Mouse (Mus musculus) limb, embryonic 12.5 days (tissue): ENCODE data around the gene Patl1. TPM values are rescaled to one million over a fixed set of nuclear protein-coding genes. Genes with fewer than 3 reads are reported as not detected.
A peak's percentile ranks its signal among the peaks of the same experiment; 100 is the strongest.
"Not testable (repeated sequence)": the region's sequence is repeated elsewhere in the genome, so short reads cannot be mapped to it uniquely, and the experiment has no call there.

Source experiments
- ATAC-seq: fragments of 200-750 bp; cut with Nextera tagmentation; 2 replicates; pipeline ENCODE4 v1.8.0; 2017; ENCODE audit warnings: low read depth, moderate TSS enrichment; ENCODE audit not compliant: insufficient number of reproducible peaks, insufficient read depth, low FRiP score, low TSS enrichment
- H3K27ac ChIP-seq: fragments of 300-500 bp; sonication (generic); 2 replicates; pipeline ENCODE4 v1.5.1; 2016; ENCODE audit warnings: mild to moderate bottlenecking, moderate library complexity
- H3K27me3 ChIP-seq: fragments of 300-500 bp; sonication (generic); 2 replicates; pipeline ENCODE4 v1.6.1; 2016; ENCODE audit warnings: mild to moderate bottlenecking, moderate library complexity
- H3K36me3 ChIP-seq: fragments of 300-500 bp; sonication (generic); 2 replicates; pipeline ENCODE4 v1.6.1; 2016; ENCODE audit warnings: mild to moderate bottlenecking, moderate library complexity
- H3K4me1 ChIP-seq: fragments of 300-500 bp; sonication (generic); replicated peaks from 2 replicates; pipeline ENCODE4 v1.6.1; 2016
- H3K4me2 ChIP-seq: fragments of 300-500 bp; sonication (generic); 2 replicates; pipeline ENCODE4 v1.6.1; 2016; ENCODE audit warnings: mild to moderate bottlenecking, moderate library complexity
- H3K4me3 ChIP-seq: fragments of 300-500 bp; sonication (generic); replicated peaks from 2 replicates; pipeline ENCODE4 v1.5.1; 2016; ENCODE audit warnings: mild to moderate bottlenecking
- H3K9ac ChIP-seq: fragments of 300-500 bp; sonication (generic); replicated peaks from 2 replicates; pipeline ENCODE4 v1.6.1; 2016; ENCODE audit warnings: mild to moderate bottlenecking, moderate library complexity
- H3K9me3 ChIP-seq: fragments of 300-500 bp; sonication (generic); 2 replicates; pipeline ENCODE4 v1.6.1; 2016; ENCODE audit warnings: mild to moderate bottlenecking, moderate library complexity
- WGBS: fragments of 180-500 bp; shearing (Covaris S2); methylation state at CpG from one replicate; pipeline ENCODE4 v1.1.7; 2016; 5-methylcytosine and 5-hydroxymethylcytosine counted together
- polyA plus RNA-seq: library from polyadenylated mRNA; unstranded; fragments of >200 nt; fragmentation: Nextera tagmentation; extraction: Ambion mirVana; gene quantifications from 2 replicates; pipeline ENCODE4 v1.2.1, GENCODE M21; 2016

Patl1 gene
- 17.8 and 20.2 TPM in 2 replicates for polyA plus RNA-seq

DNA sequence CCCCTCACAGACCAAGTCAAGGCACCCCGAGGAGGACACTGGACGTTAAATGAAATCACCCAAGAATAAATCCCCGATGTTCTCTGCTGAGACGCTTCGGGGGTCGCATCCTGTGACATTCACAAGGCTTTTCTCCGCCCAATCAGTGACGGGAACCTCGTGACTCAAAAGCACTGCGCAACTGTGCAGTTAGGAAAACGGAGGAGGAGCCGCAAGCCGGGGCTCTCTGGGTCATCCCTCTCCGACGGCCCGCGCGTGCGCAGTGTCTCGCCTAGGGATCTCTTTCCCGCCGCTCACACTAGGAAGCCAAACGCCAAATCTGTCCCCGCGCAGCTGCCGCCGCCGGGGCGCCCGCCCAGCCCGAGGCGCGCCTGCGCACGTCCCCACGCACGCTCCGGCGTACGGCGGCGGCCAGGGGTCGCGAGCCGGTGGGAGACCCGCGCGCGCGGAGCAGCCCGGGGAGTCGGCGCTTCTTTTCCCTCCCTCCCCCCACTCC is at the start of gene Patl1:
Gene Patl1, plus strand, starts transcription at position 363 of the 496 bp plus-strand sequence.
- H3K4me1 ChIP-seq: peaks cover 8% of the 10 kb centered on the region
- peak within 1 kb of the TSS; percentile 95 for H3K27ac ChIP-seq
- peak within 1 kb of the TSS; percentile 73 for H3K4me2 ChIP-seq
- peak within 1 kb of the TSS; percentile 77 for H3K9ac ChIP-seq
- peak within 1 kb of the TSS; percentile 82 for H3K4me3 ChIP-seq
- WGBS: under 1% methylated on average over 48 of the region's 53 CpGs
- H3K36me3 ChIP-seq: peaks cover 19% of the 10 kb centered on the region; the same call in 1 of the 2 replicates
- no peaks in the 10 kb centered on the region for H3K27me3 ChIP-seq
- H3K9me3 ChIP-seq: no peaks in the 10 kb centered on the region
- peak; percentile 94 for ATAC-seq

DNA sequence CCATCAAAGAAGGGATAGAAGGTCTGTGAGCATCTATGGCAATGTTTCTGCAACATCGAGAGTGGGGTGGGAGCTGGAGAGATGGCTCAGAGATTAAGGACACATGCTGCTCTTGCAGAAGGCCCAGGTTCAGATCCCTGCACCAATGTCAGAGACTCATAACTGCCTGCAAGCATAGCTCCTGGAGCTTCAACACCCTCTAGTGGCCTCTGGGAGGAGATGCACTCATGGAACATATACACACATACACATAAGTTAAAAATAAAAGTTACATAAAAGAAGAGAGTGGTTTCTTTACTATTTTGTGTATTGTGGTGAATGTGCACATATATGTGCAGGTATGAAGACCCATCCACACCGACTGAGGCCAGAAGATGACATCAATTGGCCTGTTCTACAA is 44.4 kb upstream of the Patl1 start:
- Histone ChIP-seq H3K27ac (no peak overlapping the region), H3K9ac (no peak overlapping the region), H3K4me2 (no peak overlapping the region)

DNA sequence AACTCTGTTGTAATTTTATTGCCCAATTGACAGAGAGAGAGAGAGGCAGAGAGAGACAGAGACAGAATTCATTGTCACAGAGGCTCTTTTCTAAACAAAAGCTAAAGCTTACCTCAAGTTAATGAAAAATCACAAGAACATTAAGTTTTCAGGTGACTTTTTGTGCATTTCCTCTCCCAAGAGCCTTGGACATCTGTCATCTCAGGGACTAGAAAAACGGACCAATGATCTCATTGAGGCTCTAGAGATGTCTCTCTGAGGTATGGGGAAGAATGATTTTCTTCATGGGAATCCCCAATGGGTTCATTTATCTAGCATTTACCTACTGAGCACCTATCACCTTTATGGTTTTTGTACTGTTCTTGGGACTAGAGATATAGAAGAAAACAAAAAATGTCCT is 37.2 kb upstream of the Patl1 start, which contains the start of gene Olfr1419:
Gene Olfr1419, minus strand, starts transcription at position 101 of the 400 bp plus-strand sequence.
- no peak within 1 kb of the TSS for H3K27ac ChIP-seq
- H3K27me3 ChIP-seq: no peaks in the 10 kb centered on the region
- H3K9me3 ChIP-seq: no peaks in the 10 kb centered on the region
- H3K4me2 ChIP-seq: no peak within 1 kb of the TSS
- no peak within 1 kb of the TSS for H3K4me3 ChIP-seq
- no peak within 1 kb of the TSS for H3K9ac ChIP-seq
- no peak for ATAC-seq
- no peaks in the 10 kb centered on the region for H3K36me3 ChIP-seq
- H3K4me1 ChIP-seq: no peaks in the 10 kb centered on the region
- 54% methylated on average over 1 of the region's 1 CpGs for WGBS

More for the DNA sequence above, 44.4 kb upstream of the Patl1 start:
- H3K36me3 ChIP-seq: no peaks in the 10 kb centered on the region
- 73% methylated on average over 2 of the region's 2 CpGs for WGBS
- ATAC-seq: no peak
- H3K4me1 ChIP-seq: no peaks in the 10 kb centered on the region
- no peak overlapping the region for H3K4me3 ChIP-seq
- H3K27me3 ChIP-seq: no peaks in the 10 kb centered on the region
- 0 out of 2 replicates have a peak, but pooled peaks cover 5% of the 10 kb centered on the region for H3K9me3 ChIP-seq

DNA sequence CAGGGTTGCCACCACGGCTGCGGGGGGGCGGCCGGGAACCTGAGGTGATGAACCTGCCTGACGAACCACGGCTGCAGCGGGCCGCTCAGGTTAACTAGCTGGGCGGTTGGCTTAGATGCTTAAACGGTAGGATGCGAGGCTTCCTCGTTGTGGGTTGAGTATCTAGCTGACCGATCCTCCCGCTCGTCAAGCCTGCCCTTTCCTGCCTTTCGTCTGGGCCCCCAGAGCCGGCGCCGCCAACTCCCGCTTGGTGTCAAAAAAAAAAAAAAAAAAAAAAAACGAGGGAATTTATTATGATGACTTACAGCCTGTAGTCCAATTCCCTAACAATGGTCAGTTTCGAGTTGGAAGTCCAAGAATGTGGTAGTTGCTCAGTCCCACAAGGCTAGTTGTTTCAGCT is 33.8 kb upstream of the Patl1 start:
- not testable (repeated sequence) for ATAC-seq, H3K36me3 ChIP-seq, H3K9me3 ChIP-seq, H3K9ac ChIP-seq, H3K4me3 ChIP-seq, H3K4me2 ChIP-seq, H3K4me1 ChIP-seq, H3K27me3 ChIP-seq, H3K27ac ChIP-seq
- 61% methylated on average over 22 of the region's 22 CpGs for WGBS

DNA sequence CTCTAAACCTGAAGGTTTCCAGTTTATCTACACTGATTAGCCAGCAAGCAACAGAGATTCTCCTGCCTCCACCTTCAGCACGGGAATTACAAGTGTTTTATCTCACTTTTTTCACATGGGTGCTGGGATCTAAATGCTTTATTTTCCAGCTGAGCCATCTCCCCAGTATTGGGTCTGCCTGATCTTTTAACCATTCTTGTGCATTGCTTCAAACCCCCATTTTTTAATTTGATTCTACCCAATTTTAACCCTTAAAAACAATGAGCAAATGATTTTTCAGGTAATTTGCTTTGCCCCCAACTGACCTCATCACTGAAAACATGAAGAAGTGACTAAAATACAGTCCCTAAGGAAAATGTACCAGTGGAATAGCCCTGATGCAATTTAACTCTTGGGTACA is 25.9 kb upstream of the Patl1 start, which contains the start of gene Olfr1420:
Gene Olfr1420, plus strand, starts transcription at position 301 of the 400 bp plus-strand sequence.
- no peak within 1 kb of the TSS for H3K9ac ChIP-seq
- H3K27me3 ChIP-seq: no peaks in the 10 kb centered on the region
- H3K27ac ChIP-seq: no peak within 1 kb of the TSS
- no peaks in the 10 kb centered on the region for H3K9me3 ChIP-seq
- H3K36me3 ChIP-seq: no peaks in the 10 kb centered on the region
- no peak within 1 kb of the TSS for H3K4me2 ChIP-seq
- ATAC-seq: no peak
- 43% methylated on average over 1 of the region's 1 CpGs for WGBS
- H3K4me1 ChIP-seq: no peaks in the 10 kb centered on the region
- no peak within 1 kb of the TSS for H3K4me3 ChIP-seq

DNA sequence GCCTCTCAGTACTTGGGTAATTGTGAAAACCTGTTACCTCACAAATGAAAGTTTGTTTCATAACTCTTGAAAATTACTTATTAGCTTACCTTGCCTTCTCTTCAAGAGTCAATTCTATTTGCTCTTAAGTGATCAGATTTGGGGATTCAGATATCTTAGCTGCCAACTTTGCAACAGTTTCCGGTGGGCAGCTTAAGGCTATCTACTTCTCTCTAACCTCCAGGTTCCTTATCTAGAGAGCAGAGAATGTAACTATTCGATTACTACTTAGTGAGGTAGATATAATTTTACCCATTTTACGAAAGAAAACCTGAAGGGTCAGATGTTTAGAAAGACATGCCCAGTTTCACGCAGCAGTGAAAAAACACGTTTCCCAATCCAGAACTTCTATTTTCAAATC is 1.2 kb upstream of the Patl1 start:
- WGBS: 90% methylated on average over 5 of the region's 5 CpGs
- Histone ChIP-seq H3K9me3 (no peaks in the 10 kb centered on the region), H3K27me3 (no peaks in the 10 kb centered on the region), H3K4me1 (peaks cover 8% of the 10 kb centered on the region), H3K27ac (no peak overlapping the region), H3K4me3 (peak overlapping the region; percentile 82), H3K4me2 (peak overlapping the region; percentile 73), H3K9ac (no peak overlapping the region), H3K36me3 (peaks cover 17% of the 10 kb centered on the region; the same call in 1 of the 2 replicates)
- no peak for ATAC-seq

DNA sequence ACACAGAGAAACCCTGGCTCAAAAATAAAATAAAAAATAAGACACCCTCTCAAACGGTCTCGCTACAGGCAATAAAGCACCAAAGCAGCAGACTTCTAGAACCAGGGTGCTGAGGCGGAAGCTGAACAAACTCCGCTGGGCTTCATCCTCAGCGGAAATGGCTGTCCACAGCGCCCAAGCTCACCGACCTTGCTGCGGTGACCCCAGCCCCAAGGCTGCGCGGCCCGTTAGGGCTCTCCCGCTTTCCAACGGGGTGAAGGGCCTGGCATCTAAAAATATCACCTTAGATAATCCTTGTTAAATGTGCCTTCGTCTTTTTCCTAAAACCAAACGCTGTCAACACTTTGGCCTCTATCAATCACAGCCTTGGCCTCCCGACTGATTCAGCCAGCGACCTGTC is 596 bp upstream of the Patl1 start:
- Histone ChIP-seq H3K9ac (peak overlapping the region; percentile 63), H3K4me3 (peak overlapping the region; percentile 82), H3K27me3 (no peaks in the 10 kb centered on the region), H3K27ac (peak overlapping the region; percentile 95), H3K9me3 (no peaks in the 10 kb centered on the region), H3K4me1 (peaks cover 8% of the 10 kb centered on the region), H3K36me3 (peaks cover 17% of the 10 kb centered on the region; the same call in 1 of the 2 replicates), H3K4me2 (peak overlapping the region; percentile 73)
- WGBS: 3% methylated on average over 17 of the region's 17 CpGs
- ATAC-seq: peak; percentile 27

DNA sequence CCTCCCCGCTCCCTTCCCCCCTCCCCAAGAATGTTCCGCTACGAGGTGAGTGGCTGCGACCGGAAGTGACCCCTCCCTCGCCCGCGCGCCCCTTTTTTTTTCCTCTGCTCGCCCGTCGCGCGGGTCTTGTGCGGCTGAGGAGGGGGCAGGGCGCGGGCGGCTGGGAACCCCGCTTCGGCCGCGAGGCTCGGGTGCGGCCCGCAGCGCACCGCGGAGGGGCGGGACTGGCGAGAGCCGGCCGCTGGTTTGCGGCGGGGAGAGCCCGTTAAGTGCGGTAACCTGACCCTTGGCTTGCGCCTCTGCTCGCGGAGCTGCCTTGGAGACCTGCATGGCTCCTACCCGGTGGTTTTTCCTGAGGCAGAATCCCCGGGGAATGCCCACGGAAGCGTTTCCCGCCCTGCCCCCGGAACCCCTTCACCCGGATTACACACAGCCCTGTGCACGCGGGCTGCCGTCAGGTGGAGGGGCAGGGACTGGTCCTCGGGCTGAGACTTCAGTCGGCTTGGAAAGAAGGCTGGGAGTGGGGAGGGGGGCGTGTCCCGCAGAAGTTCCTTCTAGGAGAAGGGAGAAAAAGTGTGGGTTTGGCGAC is 428 bp downstream of the Patl1 start:
- Histone ChIP-seq H3K27ac (peak overlapping the region; percentile 95), H3K27me3 (no peaks in the 10 kb centered on the region), H3K4me1 (peaks cover 8% of the 10 kb centered on the region), H3K9ac (peak overlapping the region; percentile 77), H3K4me2 (peak overlapping the region; percentile 73), H3K4me3 (peak overlapping the region; percentile 82), H3K9me3 (no peaks in the 10 kb centered on the region), H3K36me3 (peaks cover 23% of the 10 kb centered on the region; the same call in 1 of the 2 replicates)
- ATAC-seq: peak; percentile 82
- 2% methylated on average over 42 of the region's 54 CpGs for WGBS

DNA sequence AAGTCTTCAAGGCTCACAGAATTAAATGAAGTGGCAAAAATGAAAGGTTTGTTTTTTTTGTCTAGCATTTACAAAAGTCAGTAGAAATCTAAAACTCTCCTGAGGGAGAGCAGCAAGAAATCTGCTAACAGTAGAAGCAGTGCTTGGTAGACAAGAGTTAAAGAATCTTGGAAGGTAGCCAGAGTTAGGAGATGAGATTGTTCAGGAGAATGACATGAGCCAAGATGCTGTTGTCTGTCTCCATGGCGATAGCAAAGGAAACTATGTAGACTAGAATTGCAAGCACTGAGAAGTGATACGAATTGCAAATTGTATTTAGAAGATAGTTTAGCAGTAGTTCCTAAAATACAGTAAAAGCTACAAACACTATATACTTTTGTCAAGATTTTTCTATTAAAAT is 3.6 kb downstream of the Patl1 start:
- 83% methylated on average over 2 of the region's 2 CpGs for WGBS

DNA sequence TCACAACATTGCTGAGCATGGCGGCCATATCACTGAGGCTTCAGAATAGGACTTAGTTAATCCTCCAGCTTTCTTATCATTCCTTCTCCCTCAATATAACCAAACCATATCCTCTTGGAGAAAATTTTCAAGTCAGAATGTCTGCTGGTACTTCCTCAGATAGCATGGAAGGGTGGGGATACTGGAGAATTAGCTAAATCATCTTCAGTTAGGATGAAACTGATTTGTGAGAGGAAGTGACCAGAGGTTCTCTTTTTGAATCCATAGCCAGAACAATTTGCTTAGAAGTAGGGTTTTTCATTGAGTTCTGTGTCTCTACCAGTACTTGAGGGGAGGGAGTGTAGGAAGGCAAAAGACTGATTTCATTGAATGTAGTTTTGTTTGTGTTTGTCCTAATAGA is 9.9 kb downstream of the Patl1 start:
- Histone ChIP-seq H3K4me1 (no peaks in the 10 kb centered on the region), H3K4me3 (no peak overlapping the region), H3K4me2 (no peak overlapping the region), H3K9ac (no peak overlapping the region), H3K36me3 (peaks cover 77% of the 10 kb centered on the region), H3K27me3 (no peaks in the 10 kb centered on the region), H3K9me3 (no peaks in the 10 kb centered on the region), H3K27ac (no peak overlapping the region)
- 87% methylated on average over 1 of the region's 1 CpGs for WGBS
- no peak for ATAC-seq

More for the DNA sequence above, 3.6 kb downstream of the Patl1 start:
- Histone ChIP-seq H3K36me3 (peaks cover 42% of the 10 kb centered on the region), H3K27me3 (no peaks in the 10 kb centered on the region), H3K4me3 (no peak overlapping the region), H3K4me1 (peaks cover 8% of the 10 kb centered on the region), H3K9me3 (no peaks in the 10 kb centered on the region), H3K9ac (no peak overlapping the region), H3K27ac (no peak overlapping the region), H3K4me2 (no peak overlapping the region)
- no peak for ATAC-seq

DNA sequence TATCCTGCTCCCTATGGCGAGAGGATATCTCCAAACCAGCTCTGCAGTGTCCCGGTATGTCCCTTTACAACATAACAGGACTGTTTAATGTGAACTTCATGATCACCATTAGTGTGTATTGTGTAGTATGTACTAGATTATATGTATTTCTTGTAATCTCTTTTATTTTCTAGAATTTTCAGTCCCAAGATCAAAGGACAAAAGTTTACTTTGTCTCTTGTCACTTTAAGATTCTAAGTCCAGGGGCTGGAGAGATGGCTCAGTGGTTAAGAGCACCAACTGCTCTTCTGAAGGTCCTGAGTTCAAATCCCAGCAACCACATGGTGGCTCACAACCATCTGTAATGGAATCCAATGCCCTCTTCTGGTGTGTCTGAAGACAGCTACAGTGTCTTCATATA is 10.3 kb downstream of the Patl1 start:
- not testable (repeated sequence) for H3K9me3 ChIP-seq, H3K9ac ChIP-seq
- 96% methylated on average over 2 of the region's 2 CpGs for WGBS

More for the DNA sequence above, 10.3 kb downstream of the Patl1 start:
- H3K4me2 ChIP-seq, H3K4me1 ChIP-seq, H3K4me3 ChIP-seq, H3K27me3 ChIP-seq, H3K27ac ChIP-seq, ATAC-seq: not testable (repeated sequence)
- peaks cover 77% of the 10 kb centered on the region for H3K36me3 ChIP-seq
